Mouse (Mus musculus) T-helper 2 cell (primary cell): ENCODE measurements around the gene Lactbl1.

Experiments
- in situ Hi-C: fragments of 300-600 bp; cut with MboI, MseI; formaldehyde crosslinking; loops from one replicate; pipeline ENCODE4 v1.15.1; 2025; ENCODE audit warnings: high pct_unique_total_duplicates

Gene Lactbl1

GRCm38 (mm10) chr4:136636983-136637562 lies 14.7 kb downstream of the Lactbl1 start:
- in situ Hi-C loops, result no loop called here

- in situ Hi-C loops, result no loop called here
These were observed 15.3 kb downstream of the Lactbl1 start for GRCm38 (mm10) chr4:136637563-136638229.

GRCm38 (mm10) chr4:136638230-136638750 lies 15.9 kb downstream of the Lactbl1 start:
- in situ Hi-C loops, result no loop called here

GRCm38 (mm10) chr4:136638890-136639289 lies 16.5 kb downstream of the Lactbl1 start:
- in situ Hi-C loops, result no loop called here

- in situ Hi-C loops, result no loop called here
These were observed 26.6 kb downstream of the Lactbl1 start for GRCm38 (mm10) chr4:136648922-136649479.

- in situ Hi-C loops, result no loop called here
These were observed 27.2 kb downstream of the Lactbl1 start for GRCm38 (mm10) chr4:136649480-136650196.

GRCm38 (mm10) chr4:136650261-136650660 lies 27.8 kb downstream of the Lactbl1 start:
- in situ Hi-C loops, result no loop called here

GRCm38 (mm10) chr4:136651357-136651811 lies 29.0 kb downstream of the Lactbl1 start:
- in situ Hi-C loops, result no loop called here

GRCm38 (mm10) chr4:136651882-136652527 lies 29.6 kb downstream of the Lactbl1 start:
- in situ Hi-C loops, result no loop called here

GRCm38 (mm10) chr4:136652528-136652910 lies 30.1 kb downstream of the Lactbl1 start:
- in situ Hi-C loops, result no loop called here

- in situ Hi-C loops, result no loop called here
These were observed 30.6 kb downstream of the Lactbl1 start for GRCm38 (mm10) chr4:136653019-136653418.

- in situ Hi-C loops, result no loop called here
These were observed 31.3 kb downstream of the Lactbl1 start for GRCm38 (mm10) chr4:136653692-136654234.

- in situ Hi-C loops, result no loop called here
These were observed 35.5 kb downstream of the Lactbl1 start for GRCm38 (mm10) chr4:136657914-136658313.

GRCm38 (mm10) chr4:136665068-136665467 lies 42.6 kb downstream of the Lactbl1 start:
- in situ Hi-C loops, result no loop called here

GRCm38 (mm10) chr4:136666002-136666401 lies 43.6 kb downstream of the Lactbl1 start:
- in situ Hi-C loops, result no loop called here

- in situ Hi-C loops, result no loop called here
These were observed 45.3 kb downstream of the Lactbl1 start for GRCm38 (mm10) chr4:136667757-136668156.

- in situ Hi-C loops, result no loop called here
These were observed 50.1 kb downstream of the Lactbl1 start for GRCm38 (mm10) chr4:136672335-136673090.

- in situ Hi-C loops, result loop anchor here (5.0 kb wide), 1 partner anchor 167 kb away; no protein-coding TSS in a partner anchor
These were observed 53.0 kb downstream of the Lactbl1 start for GRCm38 (mm10) chr4:136675439-136675838.

- in situ Hi-C loops, result loop anchor here (5.0 kb wide), 1 partner anchor 164 kb away; no protein-coding TSS in a partner anchor
These were observed 56.1 kb downstream of the Lactbl1 start for GRCm38 (mm10) chr4:136678480-136678879.

- in situ Hi-C loops, result loop anchor here (5.0 kb wide), 1 partner anchor 163 kb away; no protein-coding TSS in a partner anchor
These were observed 56.8 kb downstream of the Lactbl1 start for GRCm38 (mm10) chr4:136679221-136679620.
